Mouse (Mus musculus) large intestine, adult 2 months (tissue): ENCODE results near the gene Ski. TPM values are rescaled to one million over a fixed set of nuclear protein-coding genes. Genes with fewer than 3 reads are reported as not detected.

Source experiments
- DNase-seq: peaks from one replicate; pipeline ENCODE4 v3.0.0-alpha.2; 2012; ENCODE audit warnings: low read depth, low spot score
- WGBS: fragments of 180-500 bp; shearing (Covaris S2); methylation state at CpG from one replicate; pipeline ENCODE4 v1.1.7; 2018; 5-methylcytosine and 5-hydroxymethylcytosine counted together
- polyA plus RNA-seq: library from polyadenylated mRNA; depleted of rRNA; stranded (reverse); fragments of >200 nt; gene quantifications from 2 replicates; pipeline ENCODE4 v1.2.3, GENCODE M21; 2012

Gene Ski
- polyA plus RNA-seq, 1 experiment = 20.3 TPM

DNA sequence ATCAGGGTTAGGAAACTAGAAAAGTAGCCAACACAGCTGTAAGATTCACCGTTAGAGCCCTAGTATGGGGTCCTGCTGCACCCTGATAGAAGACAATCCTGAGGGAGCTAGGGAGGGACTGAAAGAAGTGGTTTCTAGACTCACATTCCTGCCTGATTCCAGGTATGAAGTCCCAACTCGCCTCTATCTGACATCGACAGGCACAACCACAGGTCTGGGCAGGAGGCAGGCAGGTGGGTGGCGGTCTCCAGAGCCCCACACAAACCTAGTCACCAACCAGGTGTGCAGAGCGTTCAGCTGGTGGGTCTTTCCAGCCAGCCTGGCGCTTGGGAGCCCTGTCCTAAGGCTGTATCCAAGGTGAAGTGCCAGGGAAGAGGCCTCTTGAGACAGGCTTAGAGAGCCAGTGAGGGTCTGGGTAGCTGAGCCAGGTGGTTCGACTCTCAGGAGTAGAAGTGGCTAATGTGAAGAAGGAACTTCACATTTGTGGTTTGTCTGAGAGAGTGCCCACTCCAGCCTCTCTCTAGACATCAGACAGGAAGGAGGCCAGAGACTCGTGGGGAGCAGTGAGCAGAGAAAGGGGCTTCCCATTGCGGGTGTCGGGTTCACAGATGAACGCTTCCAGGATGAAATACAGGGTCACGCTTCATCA lies 14.5 kb upstream of the Ski start:
- WGBS = 86% methylated on average over 12 of the region's 12 CpGs

GRCm38 (mm10) chr4:155235311-155236119 lies 13.1 kb upstream of the Ski start:
- no peak for DNase-seq
- WGBS = 18% methylated on average over 18 of the region's 18 CpGs

More for the DNA sequence above, 14.5 kb upstream of the Ski start:
- no peak for DNase-seq

- WGBS = 30% methylated on average over 8 of the region's 8 CpGs
- DNase-seq = no peak
Observed at GRCm38 (mm10) chr4:155234371-155235310, 12.2 kb upstream of the Ski start.

DNA sequence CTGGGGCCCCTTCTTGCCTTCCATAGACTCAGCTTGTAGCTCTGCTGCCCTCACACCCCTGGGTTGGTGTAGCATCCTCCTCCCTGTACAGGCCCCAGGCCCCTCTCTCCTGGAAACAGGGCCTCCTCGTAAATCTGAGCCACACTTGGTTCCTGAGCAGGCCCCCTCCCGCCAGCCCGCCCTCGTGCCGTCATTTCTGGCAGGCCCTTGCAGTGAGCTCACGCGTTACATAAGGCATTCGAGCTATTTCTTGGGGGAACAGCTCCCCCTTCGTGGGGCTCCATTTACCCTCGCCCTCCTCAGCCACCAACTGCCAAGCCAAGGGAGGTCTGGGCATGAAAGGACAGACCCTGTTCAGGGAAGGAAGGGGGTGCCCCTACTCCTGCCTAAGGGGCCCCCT lies 11.5 kb upstream of the Ski start:
- 65% methylated on average over 10 of the region's 10 CpGs for WGBS
- DNase-seq = no peak

DNA sequence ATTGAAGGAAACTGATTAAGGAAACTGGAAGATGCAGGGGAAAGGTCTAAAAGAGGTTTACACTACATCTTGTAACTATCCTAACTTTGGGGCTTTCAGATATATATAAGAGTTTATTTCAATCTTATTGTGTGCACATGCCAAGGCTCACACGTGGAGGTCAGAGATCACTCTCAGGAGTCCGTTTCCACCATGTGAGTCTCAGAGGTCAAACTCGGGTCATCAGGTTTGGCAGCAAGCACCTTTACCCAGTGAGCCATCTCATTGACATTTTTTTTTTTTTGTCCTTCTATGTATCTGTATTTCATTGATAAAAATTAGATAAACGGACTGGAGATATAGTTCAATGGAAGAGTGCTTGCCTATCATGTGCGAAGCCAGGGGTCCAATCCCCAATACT lies 6.1 kb upstream of the Ski start:
- WGBS = 58% methylated on average over 5 of the region's 5 CpGs
- DNase-seq = no peak

GRCm38 (mm10) chr4:155227986-155228385 lies 5.6 kb upstream of the Ski start:
- DNase-seq = no peak
- WGBS = 58% methylated on average over 4 of the region's 4 CpGs

DNA sequence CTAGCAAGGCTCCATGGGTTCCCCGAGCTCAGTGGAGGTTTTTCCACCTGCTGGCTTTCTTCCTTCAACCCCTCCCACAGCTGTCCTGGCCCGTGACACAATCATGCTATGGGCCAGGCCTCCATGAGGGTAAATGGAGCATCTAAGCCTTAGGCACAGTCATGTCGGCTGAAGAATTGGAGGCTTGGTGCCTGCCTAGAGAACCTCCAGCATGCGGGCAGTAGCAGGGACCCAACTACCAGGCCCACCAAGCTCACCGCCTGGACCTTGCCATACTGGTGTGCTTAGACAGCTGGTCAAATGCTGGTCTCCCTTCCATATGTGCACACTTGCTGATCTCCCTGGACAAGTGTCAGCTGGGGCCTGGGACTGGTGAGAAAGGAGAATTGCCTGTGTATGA lies 3.5 kb upstream of the Ski start:
- 87% methylated on average over 5 of the region's 5 CpGs for WGBS
- no peak for DNase-seq

GRCm38 (mm10) chr4:155223594-155224528 lies 1.5 kb upstream of the Ski start:
- WGBS = 32% methylated on average over 20 of the region's 20 CpGs
- no peak for DNase-seq

DNA sequence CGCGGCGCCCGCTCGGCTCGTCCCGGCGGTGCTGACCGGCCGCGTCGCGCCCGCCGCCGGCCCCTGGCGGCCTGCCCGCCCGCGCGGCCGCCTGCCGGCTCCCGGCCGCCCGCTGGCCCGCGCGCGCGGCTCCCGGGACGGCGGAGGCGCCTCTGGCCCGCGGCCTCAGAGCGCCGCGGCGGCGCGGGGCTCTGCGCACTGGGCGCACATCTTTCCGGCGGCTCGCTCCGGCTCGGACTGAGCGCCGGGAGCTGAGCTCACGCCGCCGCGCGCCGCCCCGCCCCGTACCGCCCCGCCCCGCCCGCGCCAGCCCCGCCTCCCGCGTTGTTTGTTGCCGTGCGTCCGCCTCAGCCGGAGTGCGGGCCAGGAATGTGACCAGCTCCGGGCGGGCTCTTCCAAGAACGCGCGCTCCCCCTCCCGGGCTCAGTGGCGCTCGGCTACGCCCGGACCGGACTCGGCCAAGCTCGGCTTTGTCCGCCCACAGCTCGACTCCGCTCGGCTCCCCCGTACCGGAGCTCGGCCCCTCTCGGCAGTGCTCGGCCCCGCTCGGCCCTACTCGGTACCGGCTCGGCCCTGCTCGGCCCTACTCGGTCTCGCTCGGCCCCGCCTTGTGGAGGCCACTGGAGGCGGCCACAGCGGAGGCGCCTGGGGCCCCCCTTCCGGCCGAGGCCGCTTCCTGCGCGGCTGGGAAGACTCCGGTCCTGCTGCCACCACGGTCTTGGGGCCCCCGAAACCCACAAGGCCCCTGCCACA lies 625 bp upstream of the Ski start:
- 7% methylated on average over 113 of the region's 116 CpGs for WGBS
- peak; percentile 78 for DNase-seq

DNA sequence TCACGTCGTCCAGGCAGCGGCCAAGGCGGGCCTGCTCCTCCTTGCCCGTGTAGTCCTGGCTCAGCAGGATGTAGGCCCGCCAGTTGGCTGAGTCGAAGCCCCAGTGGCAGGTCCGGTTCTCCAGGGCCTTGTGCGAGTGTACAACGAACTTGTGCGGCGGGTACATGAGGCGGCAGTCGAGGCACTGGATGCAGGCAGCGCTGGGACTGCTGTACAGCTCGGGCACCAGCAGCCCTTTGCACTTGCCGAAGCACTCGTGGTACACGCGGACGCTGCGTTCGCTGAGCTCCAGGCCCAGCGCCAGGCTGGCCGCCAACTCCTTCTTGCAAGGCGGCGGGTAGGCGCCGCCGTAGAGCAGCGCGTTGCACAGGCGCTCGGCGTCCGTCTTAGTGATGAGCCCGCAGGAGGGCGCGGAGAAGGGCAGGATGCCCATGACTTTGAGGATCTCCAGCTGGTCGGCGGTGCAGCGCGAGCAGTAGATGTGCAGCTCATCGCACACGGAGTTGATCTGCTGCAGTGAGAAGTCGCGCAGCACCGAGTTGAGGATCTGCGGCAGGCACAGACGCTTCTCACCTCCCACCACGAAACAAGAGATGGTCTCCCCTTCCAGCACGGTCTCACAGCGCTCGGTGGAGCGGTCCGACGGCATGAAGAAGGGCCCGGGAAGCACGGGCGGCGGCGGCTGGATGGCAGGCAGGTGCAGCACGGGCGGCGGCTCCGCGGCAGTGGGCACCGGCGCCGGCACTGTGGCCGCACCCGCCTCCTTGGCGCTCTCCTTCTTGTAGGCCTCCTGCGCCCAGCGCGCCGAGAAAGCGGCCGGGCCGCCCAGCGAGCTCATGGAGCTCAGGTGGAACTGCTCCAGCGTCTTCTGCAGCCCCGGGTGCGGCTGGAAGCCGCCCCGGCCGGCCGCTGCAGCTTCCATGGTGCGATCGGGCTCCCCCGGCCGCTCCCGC lies 517 bp downstream of the Ski start:
- no peak for DNase-seq
- WGBS = under 1% methylated on average over 93 of the region's 93 CpGs

- WGBS = 2% methylated on average over 7 of the region's 7 CpGs
- no peak for DNase-seq
Observed at GRCm38 (mm10) chr4:155221106-155221505, 1.3 kb downstream of the Ski start.

DNA sequence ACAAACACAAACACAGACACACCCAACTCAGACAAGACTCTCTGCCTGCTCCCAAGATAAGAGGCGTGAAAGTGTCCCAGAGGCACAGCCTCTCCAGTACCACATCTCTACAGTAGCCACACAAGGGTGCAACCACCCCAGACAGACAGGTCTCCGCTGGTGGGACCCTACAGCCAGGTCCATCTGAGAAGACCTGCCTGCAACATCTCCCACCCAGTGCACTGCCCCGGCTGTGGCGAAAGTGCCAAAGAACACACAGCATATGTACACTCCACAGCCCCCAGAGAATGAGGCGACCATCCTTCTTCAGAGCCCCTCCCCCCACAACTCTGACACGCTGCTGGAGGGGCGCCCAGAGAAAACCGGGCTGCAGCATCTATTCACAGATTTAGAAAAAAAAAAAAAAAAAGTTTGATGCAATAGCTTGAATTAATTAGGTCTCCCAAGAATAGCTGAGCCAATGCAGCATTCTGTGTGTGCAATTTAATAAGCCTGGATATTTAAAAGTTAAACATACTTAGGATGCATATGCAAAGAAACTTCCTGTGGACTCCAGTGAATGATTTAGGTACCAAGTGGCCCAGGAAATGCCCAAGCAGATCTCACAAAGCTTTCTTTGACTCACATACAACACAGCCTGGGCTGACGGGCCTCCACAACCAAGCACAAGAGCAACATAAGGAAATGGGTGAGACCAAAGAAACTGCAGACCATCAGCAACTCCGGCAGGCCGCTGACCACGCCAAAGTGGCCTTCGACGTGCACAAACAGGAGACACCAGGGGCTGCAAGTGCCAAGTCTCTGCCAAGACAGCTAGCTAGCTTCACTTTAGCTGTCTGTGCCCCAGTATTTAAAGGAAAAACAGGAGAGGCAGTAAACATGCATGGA lies 1.9 kb downstream of the Ski start:
- DNase-seq = no peak
- 6% methylated on average over 14 of the region's 14 CpGs for WGBS

GRCm38 (mm10) chr4:155219271-155220212 lies 2.9 kb downstream of the Ski start:
- no peak for DNase-seq
- WGBS = 31% methylated on average over 12 of the region's 12 CpGs

GRCm38 (mm10) chr4:155218104-155218732 lies 4.2 kb downstream of the Ski start:
- WGBS = 46% methylated on average over 9 of the region's 9 CpGs
- no peak for DNase-seq
